Mouse (Mus musculus): ENCODE results near the gene Ptprk. TPM values are rescaled to one million over a fixed set of nuclear protein-coding genes. Genes with fewer than 3 reads are reported as not detected.

The Ptprk gene
- polyA plus RNA-seq, 1 experiment from 2014 or later = 39.3 TPM

GRCm38 (mm10) chr10:28098923-28099322, 24.3 kb downstream of the Ptprk start:
- no peaks in the 10 kb centered on the region for H3K27me3 ChIP-seq (ENCODE audit: control insufficient read depth, insufficient read depth, low read length)
- H3K9me3 ChIP-seq (ENCODE audit: control insufficient read depth, low read length) = no peaks in the 10 kb centered on the region
- no peak overlapping the region for H3K4me2 ChIP-seq (ENCODE audit: low read depth, low read length)
- no peak for ATAC-seq (ENCODE audit: low read depth)
- H3K9ac ChIP-seq (replicated peaks; ENCODE audit: low read depth, low read length) = no peak overlapping the region
- no peak overlapping the region for H3K27ac ChIP-seq (ENCODE audit: low read depth, low read length)
- WGBS = 64% methylated on average over 2 of the region's 2 CpGs
- H3K4me3 ChIP-seq (ENCODE audit: low read depth, low read length) = no peak overlapping the region
- H3K36me3 ChIP-seq (ENCODE audit: control insufficient read depth, insufficient read depth, low read length) = no peaks in the 10 kb centered on the region
- H3K4me1 ChIP-seq (ENCODE audit: control insufficient read depth, insufficient read depth, low read length) = no peaks in the 10 kb centered on the region

GRCm38 (mm10) chr10:28103406-28103906, 28.8 kb downstream of the Ptprk start:
- Histone ChIP-seq H3K9me3 (ENCODE audit: control insufficient read depth, low read length) (no peaks in the 10 kb centered on the region), H3K36me3 (ENCODE audit: control insufficient read depth, insufficient read depth, low read length) (no peaks in the 10 kb centered on the region), H3K4me2 (ENCODE audit: low read depth, low read length) (no peak overlapping the region), H3K4me3 (ENCODE audit: low read depth, low read length) (no peak overlapping the region), H3K27ac (ENCODE audit: low read depth, low read length) (no peak overlapping the region), H3K27me3 (ENCODE audit: control insufficient read depth, insufficient read depth, low read length) (no peaks in the 10 kb centered on the region), H3K9ac (replicated peaks; ENCODE audit: low read depth, low read length) (no peak overlapping the region), H3K4me1 (ENCODE audit: control insufficient read depth, insufficient read depth, low read length) (no peaks in the 10 kb centered on the region)
- WGBS = over 99% methylated on average over 4 of the region's 4 CpGs
- ATAC-seq (ENCODE audit: low read depth) = no peak

GRCm38 (mm10) chr10:28103924-28104323, 29.3 kb downstream of the Ptprk start:
- H3K4me1 ChIP-seq (ENCODE audit: control insufficient read depth, insufficient read depth, low read length) = no peaks in the 10 kb centered on the region
- no peaks in the 10 kb centered on the region for H3K9me3 ChIP-seq (ENCODE audit: control insufficient read depth, low read length)
- no peaks in the 10 kb centered on the region for H3K27me3 ChIP-seq (ENCODE audit: control insufficient read depth, insufficient read depth, low read length)
- H3K27ac ChIP-seq (ENCODE audit: low read depth, low read length) = no peak overlapping the region
- WGBS = 81% methylated on average over 2 of the region's 2 CpGs
- no peak overlapping the region for H3K4me3 ChIP-seq (ENCODE audit: low read depth, low read length)
- H3K4me2 ChIP-seq (ENCODE audit: low read depth, low read length) = no peak overlapping the region
- no peak for ATAC-seq (ENCODE audit: low read depth)
- H3K36me3 ChIP-seq (ENCODE audit: control insufficient read depth, insufficient read depth, low read length) = no peaks in the 10 kb centered on the region
- no peak overlapping the region for H3K9ac ChIP-seq (replicated peaks; ENCODE audit: low read depth, low read length)

GRCm38 (mm10) chr10:28105247-28105646, 30.6 kb downstream of the Ptprk start:
- Histone ChIP-seq H3K4me3 (ENCODE audit: low read depth, low read length) (no peak overlapping the region), H3K4me2 (ENCODE audit: low read depth, low read length) (no peak overlapping the region), H3K9me3 (ENCODE audit: control insufficient read depth, low read length) (no peaks in the 10 kb centered on the region), H3K4me1 (ENCODE audit: control insufficient read depth, insufficient read depth, low read length) (no peaks in the 10 kb centered on the region), H3K27ac (ENCODE audit: low read depth, low read length) (no peak overlapping the region), H3K27me3 (ENCODE audit: control insufficient read depth, insufficient read depth, low read length) (no peaks in the 10 kb centered on the region), H3K36me3 (ENCODE audit: control insufficient read depth, insufficient read depth, low read length) (no peaks in the 10 kb centered on the region), H3K9ac (replicated peaks; ENCODE audit: low read depth, low read length) (no peak overlapping the region)
- 90% methylated on average over 6 of the region's 6 CpGs for WGBS
- no peak for ATAC-seq (ENCODE audit: low read depth)

GRCm38 (mm10) chr10:28112826-28113589, 38.4 kb downstream of the Ptprk start:
- Histone ChIP-seq H3K9ac (replicated peaks; ENCODE audit: low read depth, low read length) (no peak overlapping the region), H3K36me3 (ENCODE audit: control insufficient read depth, insufficient read depth, low read length) (no peaks in the 10 kb centered on the region), H3K27me3 (ENCODE audit: control insufficient read depth, insufficient read depth, low read length) (no peaks in the 10 kb centered on the region), H3K4me1 (ENCODE audit: control insufficient read depth, insufficient read depth, low read length) (no peaks in the 10 kb centered on the region), H3K4me2 (ENCODE audit: low read depth, low read length) (no peak overlapping the region), H3K27ac (ENCODE audit: low read depth, low read length) (no peak overlapping the region), H3K4me3 (ENCODE audit: low read depth, low read length) (no peak overlapping the region), H3K9me3 (ENCODE audit: control insufficient read depth, low read length) (no peaks in the 10 kb centered on the region)
- ATAC-seq (ENCODE audit: low read depth) = no peak
- WGBS = 81% methylated on average over 8 of the region's 8 CpGs

- Histone ChIP-seq H3K9ac (replicated peaks; ENCODE audit: low read depth, low read length) (no peak overlapping the region), H3K27ac (ENCODE audit: low read depth, low read length) (no peak overlapping the region), H3K9me3 (ENCODE audit: control insufficient read depth, low read length) (no peaks in the 10 kb centered on the region), H3K4me2 (ENCODE audit: low read depth, low read length) (no peak overlapping the region), H3K36me3 (ENCODE audit: control insufficient read depth, insufficient read depth, low read length) (no peaks in the 10 kb centered on the region), H3K4me1 (ENCODE audit: control insufficient read depth, insufficient read depth, low read length) (no peaks in the 10 kb centered on the region), H3K27me3 (ENCODE audit: control insufficient read depth, insufficient read depth, low read length) (no peaks in the 10 kb centered on the region), H3K4me3 (ENCODE audit: low read depth, low read length) (no peak overlapping the region)
- 81% methylated on average over 3 of the region's 3 CpGs for WGBS
- no peak for ATAC-seq (ENCODE audit: low read depth)
These were observed 39.3 kb downstream of the Ptprk start for GRCm38 (mm10) chr10:28113879-28114278.

GRCm38 (mm10) chr10:28116982-28117381, 42.4 kb downstream of the Ptprk start:
- Histone ChIP-seq H3K9me3 (ENCODE audit: control insufficient read depth, low read length) (no peaks in the 10 kb centered on the region), H3K27ac (ENCODE audit: low read depth, low read length) (no peak overlapping the region), H3K4me2 (ENCODE audit: low read depth, low read length) (no peak overlapping the region), H3K27me3 (ENCODE audit: control insufficient read depth, insufficient read depth, low read length) (no peaks in the 10 kb centered on the region), H3K36me3 (ENCODE audit: control insufficient read depth, insufficient read depth, low read length) (no peaks in the 10 kb centered on the region), H3K4me3 (ENCODE audit: low read depth, low read length) (no peak overlapping the region), H3K9ac (replicated peaks; ENCODE audit: low read depth, low read length) (no peak overlapping the region), H3K4me1 (ENCODE audit: control insufficient read depth, insufficient read depth, low read length) (no peaks in the 10 kb centered on the region)
- no peak for ATAC-seq (ENCODE audit: low read depth)

- H3K4me1 ChIP-seq (ENCODE audit: control insufficient read depth, insufficient read depth, low read length) = no peaks in the 10 kb centered on the region
- H3K27ac ChIP-seq (ENCODE audit: low read depth, low read length) = no peak overlapping the region
- 93% methylated on average over 6 of the region's 6 CpGs for WGBS
- H3K4me2 ChIP-seq (ENCODE audit: low read depth, low read length) = no peak overlapping the region
- no peaks in the 10 kb centered on the region for H3K9me3 ChIP-seq (ENCODE audit: control insufficient read depth, low read length)
- ATAC-seq (ENCODE audit: low read depth) = no peak
- no peaks in the 10 kb centered on the region for H3K27me3 ChIP-seq (ENCODE audit: control insufficient read depth, insufficient read depth, low read length)
- H3K9ac ChIP-seq (replicated peaks; ENCODE audit: low read depth, low read length) = no peak overlapping the region
- no peak overlapping the region for H3K4me3 ChIP-seq (ENCODE audit: low read depth, low read length)
- no peaks in the 10 kb centered on the region for H3K36me3 ChIP-seq (ENCODE audit: control insufficient read depth, insufficient read depth, low read length)
These were observed 44.3 kb downstream of the Ptprk start for GRCm38 (mm10) chr10:28118783-28119365.

GRCm38 (mm10) chr10:28123881-28124280, 49.3 kb downstream of the Ptprk start:
- Histone ChIP-seq H3K4me1 (ENCODE audit: control insufficient read depth, insufficient read depth, low read length) (no peaks in the 10 kb centered on the region), H3K27me3 (ENCODE audit: control insufficient read depth, insufficient read depth, low read length) (no peaks in the 10 kb centered on the region), H3K9ac (replicated peaks; ENCODE audit: low read depth, low read length) (no peak overlapping the region), H3K4me2 (ENCODE audit: low read depth, low read length) (no peak overlapping the region), H3K9me3 (ENCODE audit: control insufficient read depth, low read length) (no peaks in the 10 kb centered on the region), H3K27ac (ENCODE audit: low read depth, low read length) (no peak overlapping the region), H3K36me3 (ENCODE audit: control insufficient read depth, insufficient read depth, low read length) (no peaks in the 10 kb centered on the region), H3K4me3 (ENCODE audit: low read depth, low read length) (no peak overlapping the region)
- WGBS = 98% methylated on average over 4 of the region's 4 CpGs
- no peak for ATAC-seq (ENCODE audit: low read depth)

Measured in neural tube, embryonic 14.5 days (tissue).